Mouse (Mus musculus) gastrocnemius, postnatal 14 days (tissue): Measurements from ENCODE around the gene Pla2g4b. TPM values are rescaled to one million over a fixed set of nuclear protein-coding genes. Genes with fewer than 3 reads are reported as not detected.

Experiments used
- DNase-seq: peaks from one replicate; pipeline ENCODE4 v3.0.0; 2021; ENCODE audit warnings: mixed read lengths
- intact Hi-C: fragments of 180-260 bp; cut with DNase I; formaldehyde crosslinking; loops from one replicate; pipeline ENCODE4 v1.15.1; 2025; ENCODE audit warnings: low total_unique reads
- long read RNA-seq, 2 experiments: library from polyadenylated mRNA; stranded (forward); transcript quantifications; one replicate each; pipeline ENCODE4 v2.0.0; 2021
- total RNA-seq, 2 experiments: library from RNA; stranded (reverse); gene quantifications; 2 replicates each; pipeline ENCODE4 v1.2.3; 2021

Pla2g4b gene
- under 1 TPM; 0.51 to 0.84 TPM for total RNA-seq
- long read RNA-seq, experiment 1, result 0 reads
- long read RNA-seq, experiment 2, result 0 reads

DNA sequence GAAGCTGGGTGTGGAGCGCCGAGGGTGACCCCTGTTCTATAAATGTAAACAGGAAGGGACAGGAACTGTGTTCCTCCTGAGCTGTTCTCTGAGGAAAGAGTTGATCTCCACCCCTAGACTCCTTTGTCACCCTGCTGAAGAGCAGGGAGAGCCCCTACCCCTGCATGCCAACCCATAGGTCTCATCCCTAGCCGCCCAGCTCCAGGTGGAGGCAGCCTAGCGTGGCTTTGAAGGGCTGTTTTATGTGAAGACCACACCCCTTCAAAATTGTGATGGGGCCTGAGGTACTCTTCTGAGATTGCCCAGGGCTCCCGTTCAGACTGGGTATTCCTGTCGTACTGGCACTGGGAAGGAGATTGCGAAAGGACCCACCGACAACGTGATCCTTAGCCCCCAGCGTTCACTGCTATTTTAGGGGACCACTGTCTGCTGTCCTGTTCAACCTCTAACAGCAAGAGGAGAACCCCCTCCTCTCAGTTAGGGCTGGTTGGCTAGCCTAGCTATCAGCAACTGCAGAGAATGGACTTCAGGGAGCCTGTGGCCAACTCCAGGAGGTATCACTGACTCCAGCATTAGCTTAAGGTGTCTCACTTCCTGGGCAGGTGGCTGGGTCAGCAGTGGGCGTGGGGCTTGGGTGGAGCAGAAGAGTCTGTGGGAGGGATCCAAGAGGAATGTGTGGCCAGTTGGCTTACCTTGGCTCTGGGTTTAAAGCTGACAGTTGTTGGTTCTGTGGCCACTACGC, at the start of gene Pla2g4b:
TSS of gene Pla2g4b (plus strand) at position 692 of the 742 bp plus-strand sequence.
- intact Hi-C loops, result no loop called here
- DNase-seq, result no peak

DNA sequence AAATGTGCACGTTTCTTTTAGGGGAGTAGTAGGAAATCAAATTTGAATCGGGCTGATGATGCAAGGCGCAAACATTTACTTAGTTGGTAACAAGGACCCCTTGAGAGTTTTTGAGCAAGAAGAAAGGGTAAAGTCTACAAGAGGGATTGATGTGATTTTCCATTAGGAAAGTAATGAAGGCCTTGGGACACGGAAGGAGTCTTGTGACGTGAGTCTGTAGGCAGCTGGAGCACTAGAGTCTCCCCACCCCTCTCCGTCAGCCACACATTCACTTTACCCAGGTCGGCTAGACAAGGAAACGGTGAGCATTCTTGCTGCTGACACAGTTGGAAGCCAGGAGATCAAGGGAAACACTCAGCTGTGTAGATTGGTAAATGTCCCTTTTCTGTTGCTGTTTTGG, 47.3 kb upstream of the Pla2g4b start:
- no peak for DNase-seq
- intact Hi-C loops, result no loop called here

DNA sequence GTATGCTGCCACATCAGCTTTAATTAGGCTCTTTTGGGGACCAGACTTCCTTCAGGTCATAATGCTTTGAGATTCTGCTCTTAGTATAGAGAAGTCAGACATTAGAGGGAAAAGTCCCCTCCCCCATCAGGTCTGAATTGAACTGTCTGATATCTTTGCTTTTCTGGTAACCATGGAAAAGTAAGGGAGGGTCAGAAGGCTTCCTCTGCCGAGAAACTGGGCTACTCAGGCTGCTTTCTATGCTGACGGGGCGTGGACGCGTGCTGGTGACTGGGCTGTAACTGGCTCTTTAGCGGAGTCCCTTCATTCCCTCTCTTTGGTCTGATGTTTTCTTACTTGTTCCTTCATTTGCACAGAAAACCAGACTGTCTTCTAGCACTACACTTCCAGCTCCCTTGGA, 46.8 kb upstream of the Pla2g4b start:
- intact Hi-C loops, result no loop called here
- DNase-seq, result no peak

DNA sequence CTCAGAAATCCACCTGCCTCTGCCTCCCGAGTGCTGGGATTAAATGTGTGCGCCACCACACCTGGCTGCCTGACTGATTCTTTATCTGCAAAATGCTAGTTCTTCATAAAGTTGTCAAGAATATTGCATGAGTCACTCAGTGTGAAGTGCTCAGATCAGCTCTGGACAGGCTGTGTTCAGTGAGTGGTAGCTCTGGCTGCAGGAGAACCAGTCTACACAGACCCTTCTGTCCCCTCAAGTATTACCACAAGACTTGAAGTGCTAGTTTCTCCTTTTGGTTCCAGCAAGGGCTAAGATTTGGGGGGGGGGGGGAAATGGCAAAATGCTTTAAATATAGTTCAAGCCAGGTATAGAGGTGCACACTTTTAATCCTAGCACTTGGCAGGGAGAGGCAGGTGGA, 45.8 kb upstream of the Pla2g4b start:
- intact Hi-C loops, result no loop called here
- DNase-seq, result no peak

DNA sequence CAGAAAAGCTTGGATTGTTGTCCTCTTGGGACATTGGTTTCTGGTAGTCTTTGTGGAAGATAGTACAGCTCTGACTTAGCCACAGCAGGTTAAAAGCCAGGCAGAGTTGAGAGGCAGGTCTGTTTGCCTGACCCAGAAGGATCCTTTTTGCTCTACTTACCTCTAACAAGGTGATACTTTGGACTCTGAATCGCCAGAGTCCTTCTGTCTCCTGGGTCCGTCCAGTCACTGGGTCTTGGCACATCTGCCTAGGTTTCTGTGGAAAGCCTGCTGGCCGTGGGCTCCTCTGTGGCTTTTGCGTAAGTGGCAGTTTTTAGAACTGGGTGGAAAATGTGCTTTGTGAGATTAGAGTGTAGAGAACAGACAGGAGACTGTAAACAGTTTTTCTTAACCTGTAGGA, 44.3 kb upstream of the Pla2g4b start:
- intact Hi-C loops, result no loop called here
- DNase-seq, result no peak

DNA sequence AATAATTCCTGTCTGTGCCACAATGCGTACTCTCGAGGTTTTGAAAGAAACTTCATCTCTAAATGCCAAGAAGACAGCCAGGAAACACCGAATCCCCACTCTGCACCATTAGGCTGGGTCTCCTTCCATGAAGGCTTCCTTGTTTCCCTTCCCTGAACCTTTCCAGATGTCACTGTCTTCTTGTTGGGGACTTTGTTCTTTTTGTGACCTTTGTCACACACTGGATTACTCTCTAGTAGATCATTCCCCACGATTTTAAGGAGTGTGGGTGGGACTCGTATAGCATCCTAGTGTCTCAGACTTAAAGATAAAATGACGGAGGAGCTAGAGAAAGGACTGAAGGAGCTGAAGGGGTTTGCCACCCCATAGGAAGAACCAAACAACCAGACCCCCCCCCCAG, 42.3 kb upstream of the Pla2g4b start:
- no peak for DNase-seq
- intact Hi-C loops, result no loop called here

DNA sequence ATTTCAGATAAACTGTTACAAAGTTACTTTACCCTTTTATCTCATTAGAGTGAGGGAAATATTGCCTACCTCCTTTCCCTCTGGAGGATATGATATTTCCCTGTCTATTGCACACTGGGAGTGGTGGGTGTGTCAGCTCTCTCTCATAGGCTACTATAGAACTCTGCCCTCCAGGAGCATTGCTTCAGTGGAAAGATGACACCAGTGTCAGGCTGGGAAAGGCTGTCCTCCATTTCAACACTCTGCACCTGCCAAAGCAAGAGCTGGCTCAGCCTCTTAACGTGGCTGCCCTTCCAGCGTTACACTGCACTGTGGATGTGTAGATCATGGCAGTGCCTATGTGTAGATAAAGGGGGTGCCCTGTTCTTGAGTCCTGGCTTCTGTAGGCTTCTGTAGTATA, 40.9 kb upstream of the Pla2g4b start:
- DNase-seq, result peak; percentile 32
- intact Hi-C loops, result no loop called here

DNA sequence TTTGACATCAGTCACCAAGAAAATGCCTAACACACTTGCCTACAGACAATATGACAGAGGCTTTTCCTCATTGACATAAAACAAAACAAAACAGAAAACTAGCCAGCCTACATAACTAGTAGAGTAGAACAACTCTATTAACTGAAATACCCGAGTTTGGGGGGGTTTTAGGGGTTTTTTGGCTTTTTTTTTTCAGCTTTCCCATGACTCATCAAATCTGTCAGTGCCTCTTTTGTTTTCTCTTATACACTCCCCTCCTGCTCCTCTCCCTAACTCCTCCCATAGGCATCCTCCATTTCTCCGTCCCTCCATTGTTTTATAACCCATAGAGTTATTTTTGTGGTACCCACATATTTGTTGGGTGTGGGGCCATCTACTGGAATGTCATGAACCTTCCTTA, 39.7 kb upstream of the Pla2g4b start:
- no peak for DNase-seq
- intact Hi-C loops, result no loop called here

DNA sequence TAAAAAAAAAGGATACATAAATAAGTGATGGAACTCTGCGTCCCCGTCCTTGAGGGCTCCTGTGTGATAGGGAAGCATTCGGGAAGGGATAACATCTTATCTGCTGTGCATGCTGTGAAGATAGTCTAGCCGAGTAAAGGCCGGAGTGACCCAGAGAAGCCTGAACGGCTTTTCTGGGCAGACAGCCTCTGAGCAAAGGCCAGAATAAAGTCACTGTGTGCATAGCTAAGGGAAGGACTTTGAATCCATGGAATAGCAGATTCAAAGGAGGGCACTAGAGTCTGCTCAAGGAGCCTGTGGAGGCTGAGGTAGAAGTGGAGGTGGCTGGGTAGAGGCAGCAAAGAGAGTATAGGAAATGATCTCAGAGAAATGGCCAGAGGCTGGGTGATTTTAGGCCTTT, 38.4 kb upstream of the Pla2g4b start:
- DNase-seq, result no peak

DNA sequence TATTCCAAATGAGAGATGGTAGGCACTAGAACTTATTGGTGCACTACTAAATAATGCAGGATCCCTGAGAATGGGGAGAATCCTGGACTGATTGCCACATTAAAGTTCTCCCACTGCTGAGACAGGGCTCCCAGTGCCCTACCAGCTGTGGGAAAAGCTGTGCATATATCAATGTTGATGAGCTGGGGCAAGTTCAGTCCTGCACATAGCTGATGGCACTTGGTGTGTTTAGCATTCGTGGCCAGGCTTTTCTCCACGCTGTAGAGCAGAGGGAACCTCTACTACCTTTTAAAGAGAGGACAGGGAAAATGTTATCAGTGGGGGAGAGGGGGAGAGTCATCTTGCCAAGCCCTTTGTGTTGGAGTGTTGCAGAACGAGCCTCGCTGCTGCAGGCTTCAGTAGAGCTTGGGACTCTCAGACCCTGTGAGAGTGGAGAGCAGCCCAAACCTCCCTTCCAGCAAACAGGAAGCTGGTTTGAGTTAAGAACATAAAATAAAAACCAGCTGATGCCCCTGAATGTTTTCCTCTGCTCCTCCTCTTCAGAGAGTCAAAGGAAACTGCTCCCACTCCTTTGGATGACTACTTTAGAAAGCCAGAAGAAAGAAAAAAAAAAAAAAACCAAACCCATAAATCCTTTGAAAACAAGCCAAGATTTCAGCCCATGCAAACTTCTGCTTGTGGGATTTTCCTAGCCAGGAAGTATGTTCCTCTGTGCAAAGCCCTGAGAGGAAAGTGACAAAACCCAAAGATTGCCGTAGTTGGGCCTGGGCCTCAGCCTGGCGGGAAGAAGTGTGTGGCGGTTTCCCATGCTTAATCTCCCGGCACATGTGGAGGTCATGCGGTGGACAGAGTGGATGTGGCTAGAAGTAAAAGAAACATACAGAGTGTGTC, 37.6 kb upstream of the Pla2g4b start:
- intact Hi-C loops, result no loop called here
- DNase-seq, result no peak

More for the DNA sequence above, 38.4 kb upstream of the Pla2g4b start:
- intact Hi-C loops, result no loop called here

DNA sequence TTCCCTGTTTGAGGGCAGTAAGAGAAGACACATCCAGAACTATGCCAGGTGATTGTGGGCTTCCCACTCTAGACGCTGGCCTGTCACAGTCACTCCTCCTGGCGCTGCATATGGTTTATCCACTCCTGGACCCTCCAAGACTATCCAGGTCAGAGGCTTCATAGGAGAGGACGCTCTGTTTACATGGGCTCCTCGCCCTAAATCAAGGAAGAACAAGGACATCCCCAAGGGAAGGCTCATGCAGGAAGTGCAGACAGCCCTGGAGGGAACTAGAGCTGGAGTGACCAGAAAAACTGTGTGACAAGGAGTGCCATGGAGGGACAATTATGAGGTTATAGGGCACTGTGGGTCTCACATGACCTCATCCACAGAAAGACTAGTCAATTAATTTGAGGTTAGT, 35.9 kb upstream of the Pla2g4b start:
- no peak for DNase-seq
- intact Hi-C loops, result no loop called here

DNA sequence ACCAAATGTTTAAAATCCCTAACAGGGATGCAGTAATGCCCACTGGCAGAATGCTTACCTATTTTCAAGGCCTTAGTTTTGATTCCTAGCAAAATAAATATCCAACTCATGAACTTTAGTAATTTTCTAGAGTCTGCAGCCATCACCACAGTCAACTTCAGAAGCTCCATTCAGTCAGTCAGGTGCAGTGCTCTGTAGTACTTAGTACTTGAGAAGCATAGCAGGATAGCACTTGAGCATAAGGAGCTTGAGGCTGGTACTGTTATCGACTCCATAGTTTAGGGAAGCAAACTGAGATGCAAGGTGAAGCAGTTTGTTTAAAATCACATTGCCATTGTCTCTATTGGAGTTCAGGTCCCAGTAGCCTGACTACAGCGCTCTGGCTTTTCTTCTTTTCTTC, 33.5 kb upstream of the Pla2g4b start:
- no peak for DNase-seq
- intact Hi-C loops, result no loop called here

DNA sequence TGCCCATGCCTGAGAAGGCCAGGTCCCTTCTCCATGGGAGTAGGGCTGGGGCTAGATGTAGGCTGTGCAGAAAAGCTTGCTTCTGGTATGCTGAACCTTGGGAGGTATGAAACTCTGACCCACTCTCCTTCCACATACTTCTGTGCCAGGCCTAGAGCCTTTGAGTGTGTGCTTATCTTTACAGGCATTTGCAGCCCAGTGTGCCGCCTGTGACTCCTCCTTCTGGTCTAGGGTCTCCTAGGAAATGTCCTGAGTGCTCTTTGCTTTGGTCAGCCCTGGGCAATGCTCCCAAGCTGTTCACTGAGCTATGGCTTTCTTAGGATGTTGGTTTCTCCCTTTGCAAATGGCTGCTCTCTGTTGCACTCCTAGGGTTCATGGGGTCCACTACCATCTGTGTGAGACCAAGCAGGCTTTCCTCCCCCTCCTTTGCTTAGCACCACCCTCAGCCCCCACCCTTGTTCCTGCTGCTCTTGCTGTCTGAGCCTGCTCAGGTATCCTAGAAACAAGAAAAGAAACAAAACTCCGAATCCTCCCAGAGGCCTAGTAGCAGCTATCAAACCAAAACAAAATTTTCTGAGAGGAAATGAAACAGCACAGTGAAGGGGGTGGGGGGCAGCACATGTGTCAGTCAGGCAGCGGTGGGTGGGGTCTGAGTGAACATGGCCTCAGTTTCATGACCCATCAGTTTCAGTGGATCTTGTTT, 32.2 kb upstream of the Pla2g4b start:
- intact Hi-C loops, result no loop called here
- DNase-seq, result no peak

DNA sequence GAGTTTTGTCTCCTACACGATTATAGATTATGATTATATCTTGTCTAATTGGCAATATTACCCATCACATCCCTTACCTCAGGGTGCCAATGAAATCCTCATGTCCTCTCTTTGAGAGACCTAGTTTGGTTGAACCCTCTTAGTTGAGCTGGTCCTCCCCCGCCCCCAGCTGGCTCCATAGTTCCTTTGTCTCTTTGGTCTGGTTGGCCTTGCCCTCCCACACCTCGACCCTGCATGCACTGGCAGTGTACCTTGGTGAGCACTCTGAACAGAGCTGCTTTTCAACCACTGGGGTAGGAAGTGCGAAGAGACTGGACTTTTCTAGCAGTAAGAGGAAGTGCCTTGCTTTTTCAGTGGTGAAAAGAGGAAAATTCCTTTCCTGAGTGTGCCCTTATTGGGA, 31.3 kb upstream of the Pla2g4b start:
- intact Hi-C loops, result no loop called here
- no peak for DNase-seq

DNA sequence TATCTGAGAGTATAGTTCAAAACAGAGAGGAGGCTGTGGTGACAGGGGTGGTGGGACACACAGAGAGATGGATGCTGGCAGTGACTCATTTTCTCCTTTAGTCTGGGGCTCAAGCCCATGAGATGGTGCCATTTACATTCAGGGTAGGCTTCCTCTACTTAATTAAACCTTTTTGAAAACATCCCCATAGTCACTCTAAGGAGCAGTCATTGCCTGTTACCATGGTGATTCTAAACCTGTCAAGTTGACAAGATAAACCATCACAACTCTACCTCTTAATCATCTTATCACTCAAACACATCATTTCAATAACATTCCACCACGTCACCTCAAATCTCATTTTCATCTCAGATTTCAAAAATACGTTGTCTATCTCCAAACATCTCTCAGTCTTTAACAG, 29.2 kb upstream of the Pla2g4b start:
- no peak for DNase-seq
- intact Hi-C loops, result no loop called here

DNA sequence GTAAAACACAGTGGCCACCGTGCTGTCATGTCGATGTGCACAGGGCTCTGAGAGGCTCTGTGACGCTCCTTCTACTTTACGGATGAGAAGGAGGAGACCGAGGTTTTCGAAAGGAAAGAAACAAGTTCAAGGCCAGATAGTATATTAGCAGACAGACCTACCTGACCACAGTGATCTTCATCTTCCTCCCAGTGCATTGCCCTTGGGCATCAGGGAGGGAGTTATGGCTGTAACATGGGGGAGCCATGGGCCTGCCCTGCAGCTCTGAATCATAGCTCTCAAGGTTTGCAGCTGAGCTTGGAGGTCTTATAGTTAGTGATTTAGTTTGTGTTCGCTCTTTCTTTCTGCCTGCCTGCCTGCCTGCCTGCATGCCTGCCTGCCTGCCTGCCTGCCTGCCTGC, 26.5 kb upstream of the Pla2g4b start:
- no peak for DNase-seq
- intact Hi-C loops, result no loop called here

DNA sequence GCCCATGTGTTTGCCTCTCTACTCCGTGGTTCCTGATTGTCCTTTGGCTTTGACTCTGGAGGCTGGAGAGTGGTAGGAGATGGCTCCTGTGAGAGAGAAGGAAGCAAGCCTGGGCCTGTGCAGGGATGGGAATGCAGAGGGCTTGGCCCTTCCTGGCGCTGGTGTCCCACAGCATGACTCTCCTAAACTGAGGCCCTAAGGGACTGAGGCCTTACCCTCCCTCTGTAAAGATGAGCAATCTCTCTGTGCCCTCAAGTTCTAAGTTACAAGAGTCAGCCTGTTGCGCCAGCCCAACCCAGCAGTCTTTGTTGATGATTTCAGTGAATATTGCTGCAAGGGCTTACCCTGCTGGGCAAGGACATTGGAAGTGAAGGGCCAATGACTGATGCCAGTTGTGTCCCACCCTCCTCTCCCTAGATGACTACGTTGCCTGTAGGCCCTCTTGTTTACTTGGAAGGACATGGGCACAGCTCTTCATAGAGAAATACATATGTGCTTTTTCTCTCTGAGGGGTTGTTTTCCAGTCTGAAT, 25.5 kb upstream of the Pla2g4b start:
- intact Hi-C loops, result no loop called here
- no peak for DNase-seq

DNA sequence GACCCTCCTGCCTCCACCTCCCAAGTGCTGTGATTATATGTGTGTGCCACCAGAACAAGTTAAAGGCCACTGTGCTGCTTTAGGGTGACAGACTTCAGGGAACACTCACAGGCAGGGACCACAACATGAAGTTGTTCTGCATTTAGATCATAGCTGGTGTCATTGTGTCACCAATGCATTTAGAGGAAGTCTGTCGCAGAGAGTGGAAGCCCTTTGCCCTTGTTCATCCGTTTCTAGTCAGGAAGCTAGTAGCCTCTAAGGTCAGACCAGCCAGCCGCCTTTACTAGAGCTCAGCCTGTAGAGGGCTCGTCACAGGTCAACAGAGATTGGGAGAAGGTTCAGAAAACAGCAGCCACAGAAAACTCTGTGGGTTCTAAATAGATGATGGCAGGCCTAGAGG, 24.5 kb upstream of the Pla2g4b start:
- intact Hi-C loops, result no loop called here

DNA sequence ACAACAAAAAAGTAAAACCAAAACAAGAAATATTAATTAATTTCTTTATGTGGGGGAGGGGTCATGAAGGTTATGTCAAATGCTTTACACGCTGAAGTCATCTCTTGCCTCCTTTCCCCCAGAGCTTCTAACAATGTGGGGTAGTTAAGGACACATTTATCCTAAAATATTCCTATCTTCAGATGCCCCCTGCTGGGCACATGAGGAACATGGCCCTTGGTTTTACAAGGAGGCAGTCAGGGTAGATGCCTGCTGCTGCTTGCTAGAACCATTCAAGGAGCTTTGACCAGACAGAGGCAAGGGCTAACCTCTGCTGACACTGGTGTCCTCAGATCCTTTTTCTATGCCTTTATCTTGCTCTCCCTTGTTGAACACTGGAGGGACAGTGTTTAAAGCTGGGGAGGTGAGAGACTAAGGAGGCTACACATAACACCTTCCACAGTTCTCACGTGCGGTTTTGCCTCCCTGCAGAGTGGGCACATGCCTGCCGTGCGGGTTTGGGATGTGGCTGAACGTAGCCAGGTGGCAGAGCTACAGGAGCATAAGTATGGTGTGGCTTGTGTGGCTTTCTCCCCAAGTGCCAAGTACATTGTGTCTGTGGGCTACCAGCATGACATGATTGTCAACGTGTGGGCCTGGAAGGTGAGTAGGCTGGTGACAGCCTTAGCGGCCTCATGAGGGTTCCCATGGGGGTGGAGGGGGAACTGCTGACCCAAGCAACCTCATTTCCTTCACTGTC, 21.6 kb upstream of the Pla2g4b start:
- intact Hi-C loops, result loop anchor here (2.0 kb wide), 1 partner anchor 41 kb away; no protein-coding TSS in a partner anchor
- DNase-seq, result peak; percentile 38

More for the DNA sequence above, 24.5 kb upstream of the Pla2g4b start:
- no peak for DNase-seq
